Mouse (Mus musculus) adrenal gland, postnatal 4 days (tissue): Measurements from ENCODE around the gene Stoml2. TPM values are rescaled to one million over a fixed set of nuclear protein-coding genes. Genes with fewer than 3 reads are reported as not detected.

Source experiments
- DNase-seq, 2 experiments: peaks; one replicate each; pipeline ENCODE4 v3.0.0; 2021 to 2022; ENCODE audit warnings: low spot score in 2 of 2, mixed read lengths in 2 of 2
- total RNA-seq, 2 experiments: library from RNA; stranded (reverse); gene quantifications; 2 replicates each; pipeline ENCODE4 v1.2.3; 2021

The Stoml2 gene
- total RNA-seq, 2 experiments from 2014 or later: 193 to 202 TPM

DNA sequence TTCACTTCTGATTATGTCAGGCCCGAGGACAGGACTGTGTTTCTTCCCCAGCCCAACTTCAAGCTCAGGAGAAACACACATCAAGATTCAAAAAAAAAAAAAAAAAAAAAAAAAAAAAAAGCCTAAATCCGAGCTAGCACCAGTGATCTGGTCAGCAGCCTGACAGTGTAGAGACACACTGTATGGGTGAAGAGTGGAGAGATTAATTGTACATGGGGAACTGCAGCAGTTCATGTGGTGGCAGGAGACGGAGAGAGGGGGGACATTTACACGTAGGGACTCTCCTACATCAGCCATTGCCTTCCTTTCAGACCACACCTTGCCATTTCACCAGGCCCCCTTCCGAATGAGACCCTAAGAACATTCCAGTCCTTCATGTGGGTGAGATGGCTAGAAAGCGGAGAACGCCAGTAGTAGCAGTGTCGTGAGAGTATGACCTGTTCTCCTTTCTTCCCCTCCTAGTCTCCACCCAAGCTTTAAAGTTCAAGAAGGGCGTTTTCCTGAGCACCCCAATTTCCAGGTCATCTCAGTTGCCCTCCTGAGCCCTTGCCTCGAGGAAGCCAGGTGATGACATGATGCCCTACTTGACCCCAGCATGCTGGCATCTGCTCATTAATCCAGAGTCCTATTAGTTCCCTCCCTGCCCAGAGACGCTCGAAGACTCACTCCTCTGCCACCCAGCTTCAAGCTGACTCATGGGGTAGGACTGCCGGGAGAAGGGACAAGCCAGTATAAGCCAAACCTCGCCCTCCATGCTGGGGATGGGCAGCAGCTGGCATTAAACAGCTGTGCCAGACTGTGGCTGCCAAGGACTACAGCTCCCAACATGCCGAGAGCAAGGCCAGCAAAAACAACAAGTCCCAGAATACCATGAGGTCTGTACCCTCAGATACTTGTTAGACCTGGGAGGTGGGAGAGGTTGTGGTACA lies 7.3 kb upstream of the Stoml2 start:
- DNase-seq: peak in 1 of 2 experiments; percentile 50

DNA sequence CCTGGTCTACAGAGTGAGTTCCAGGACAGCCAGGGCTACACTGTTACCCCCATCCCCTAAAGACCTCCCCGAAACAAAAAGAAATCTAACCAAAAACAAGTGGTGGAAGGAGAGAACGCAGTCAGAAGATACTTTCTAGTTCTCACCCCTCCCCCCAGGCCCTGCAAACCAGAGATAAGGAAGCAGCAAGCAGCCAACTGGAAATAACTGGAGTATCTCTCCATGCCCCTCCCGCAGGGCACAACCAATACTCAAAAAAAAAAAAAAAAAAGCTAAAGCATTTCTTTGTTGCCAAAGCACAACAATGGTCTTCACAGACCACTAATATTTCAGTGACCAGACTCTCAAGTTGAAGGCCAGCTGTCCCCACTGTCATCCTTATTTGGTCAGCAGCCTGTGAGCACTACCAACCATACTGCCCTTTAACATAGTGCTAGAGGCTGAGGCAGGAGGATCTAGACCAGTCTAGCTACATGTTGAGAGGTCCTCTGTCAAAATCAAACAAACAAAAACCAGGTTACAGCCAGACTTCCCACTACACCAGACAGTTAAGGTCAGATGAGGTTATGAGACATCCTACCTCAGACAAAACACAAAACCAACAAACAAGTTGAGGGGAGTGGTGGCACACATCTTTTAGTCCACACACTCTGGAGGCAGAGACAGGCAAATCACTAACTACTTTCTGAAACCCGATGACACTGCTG lies 6.5 kb upstream of the Stoml2 start:
- DNase-seq: no peak

DNA sequence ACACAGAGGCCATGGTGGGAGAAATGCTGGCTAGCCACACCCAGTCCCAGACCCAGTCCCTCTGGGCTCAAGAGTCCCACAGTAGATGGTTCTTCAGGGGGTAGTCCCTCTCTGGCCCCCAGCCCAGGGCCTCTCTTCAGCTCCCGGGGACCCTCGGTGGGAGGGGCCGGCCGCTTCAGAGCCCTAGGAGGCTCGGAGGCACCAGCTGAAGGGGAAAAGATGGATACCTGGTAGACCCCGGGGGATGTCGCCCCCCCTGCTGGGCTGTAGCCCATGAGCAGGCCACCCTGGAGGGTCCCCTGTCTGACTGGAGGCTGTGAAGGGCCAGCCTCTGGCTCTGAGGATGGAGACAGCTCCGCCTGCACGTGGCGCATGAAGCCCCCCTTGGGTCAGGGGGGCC lies 4.8 kb upstream of the Stoml2 start:
- DNase-seq: no peak

- DNase-seq: no peak
These were observed 4.3 kb upstream of the Stoml2 start for GRCm38 (mm10) chr4:43035851-43036250.

- no peak for DNase-seq
These were observed 2.0 kb upstream of the Stoml2 start for GRCm38 (mm10) chr4:43033481-43033880.

DNA sequence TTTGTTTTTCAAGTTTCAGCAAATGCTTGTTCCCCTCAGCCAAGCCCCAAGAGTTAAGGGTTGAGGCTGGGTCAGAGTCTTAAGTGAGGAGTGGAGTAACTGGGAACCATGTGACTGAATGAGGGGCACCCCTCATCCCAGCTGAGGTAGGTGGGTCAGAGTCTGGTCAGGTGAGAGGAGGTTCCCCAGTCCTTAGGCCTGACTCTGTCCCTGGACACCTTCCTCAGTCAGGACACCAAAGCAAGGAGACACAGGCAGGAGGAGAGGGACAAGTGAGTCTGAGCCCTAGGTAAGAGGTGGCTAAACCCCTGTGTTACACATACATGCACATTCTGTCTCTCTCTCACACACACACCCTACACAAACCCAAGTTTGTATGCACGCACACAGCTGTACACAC lies 991 bp upstream of the Stoml2 start:
- no peak for DNase-seq

- no peak for DNase-seq
These were observed 705 bp downstream of the Stoml2 start for GRCm38 (mm10) chr4:43030780-43031230.

- DNase-seq: no peak
These were observed 1.2 kb downstream of the Stoml2 start for GRCm38 (mm10) chr4:43030352-43030751.

- DNase-seq: no peak
These were observed 1.8 kb downstream of the Stoml2 start for GRCm38 (mm10) chr4:43029749-43030148.

DNA sequence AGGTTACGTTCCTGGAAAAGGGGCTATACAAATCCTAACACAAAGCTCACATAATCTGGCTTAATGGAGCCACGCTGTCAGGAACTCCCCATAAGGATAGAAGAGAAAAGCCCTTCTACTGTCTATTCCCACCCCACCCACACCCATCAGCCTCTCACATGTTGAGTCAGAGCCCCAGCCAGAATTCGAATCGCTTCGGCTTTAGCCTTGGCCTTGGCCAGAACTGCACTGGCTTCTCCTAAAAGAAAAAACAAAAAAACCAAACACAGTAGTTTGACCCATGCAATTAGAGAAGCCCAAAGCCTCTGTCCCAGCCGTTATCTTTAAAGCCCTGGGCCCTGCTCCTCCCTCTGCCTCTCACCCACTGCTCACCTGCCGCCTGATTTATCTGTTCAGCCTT lies 2.4 kb downstream of the Stoml2 start:
- no peak for DNase-seq

DNA sequence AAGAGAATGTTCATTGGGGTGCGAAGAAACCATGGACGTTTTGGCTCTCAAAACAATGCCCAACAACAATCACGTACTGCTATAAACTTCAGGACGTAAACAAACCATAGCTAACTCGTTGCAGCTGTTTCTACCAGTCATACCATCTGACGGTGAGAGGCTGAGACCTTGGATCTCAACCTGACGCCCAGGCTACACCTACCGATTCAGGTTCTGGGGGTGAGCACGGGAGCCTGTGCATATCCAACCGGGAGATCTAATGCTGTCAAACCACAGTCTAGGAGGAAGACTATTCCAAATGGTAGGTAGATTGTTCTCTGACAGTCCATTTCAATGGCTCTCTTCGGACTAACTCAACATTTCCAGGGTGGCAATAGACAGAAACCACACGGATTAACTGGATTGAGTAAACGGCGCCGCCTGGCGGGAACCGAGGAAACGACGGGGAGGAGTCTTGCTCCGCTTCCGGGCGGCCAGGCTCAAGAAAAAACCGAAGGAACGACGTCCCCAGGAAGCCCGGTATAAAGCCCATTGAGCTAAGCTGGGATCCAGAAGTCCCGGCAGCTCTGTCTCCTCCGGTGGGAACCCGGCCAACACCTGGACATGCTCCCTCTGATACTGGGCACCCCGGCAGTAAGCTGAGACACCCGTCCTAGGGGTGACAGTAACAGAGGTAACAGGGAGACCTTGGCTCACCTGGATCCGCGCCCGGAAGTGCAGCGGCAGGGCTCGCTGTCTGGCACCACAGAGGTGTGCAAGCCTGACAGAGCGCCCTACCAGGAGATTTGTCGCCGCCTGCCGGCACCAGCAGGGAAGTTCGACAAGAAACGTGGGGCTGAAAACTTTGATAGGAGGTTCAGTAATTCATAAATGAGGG lies 6.2 kb downstream of the Stoml2 start, which contains the start of gene Pigo:
Gene Pigo (minus strand): TSS at position 736 of the 877 bp plus-strand sequence.
- DNase-seq: peak; percentile 93

DNA sequence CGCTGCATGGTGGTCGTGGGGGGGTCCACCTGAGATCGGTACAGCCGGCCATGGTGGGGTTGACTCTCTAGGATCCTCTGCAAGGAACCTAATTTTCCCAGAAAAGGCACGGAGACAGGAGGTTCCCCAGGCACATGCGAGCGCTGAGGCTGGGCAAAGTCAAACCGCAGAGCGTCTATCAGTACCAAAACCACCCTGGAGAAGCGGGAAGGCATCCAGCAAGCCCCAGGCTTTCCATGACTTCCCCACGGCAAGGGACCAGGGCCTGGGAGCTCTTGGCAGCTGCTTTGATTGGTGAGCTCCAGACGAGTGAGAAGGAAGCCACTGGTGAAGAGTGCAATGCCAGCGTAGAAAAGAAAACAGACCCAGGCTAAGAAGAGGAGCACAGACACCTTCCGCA lies 6.8 kb downstream of the Stoml2 start:
- no peak for DNase-seq

GRCm38 (mm10) chr4:43021341-43021740 lies 10.2 kb downstream of the Stoml2 start:
- no peak for DNase-seq

DNA sequence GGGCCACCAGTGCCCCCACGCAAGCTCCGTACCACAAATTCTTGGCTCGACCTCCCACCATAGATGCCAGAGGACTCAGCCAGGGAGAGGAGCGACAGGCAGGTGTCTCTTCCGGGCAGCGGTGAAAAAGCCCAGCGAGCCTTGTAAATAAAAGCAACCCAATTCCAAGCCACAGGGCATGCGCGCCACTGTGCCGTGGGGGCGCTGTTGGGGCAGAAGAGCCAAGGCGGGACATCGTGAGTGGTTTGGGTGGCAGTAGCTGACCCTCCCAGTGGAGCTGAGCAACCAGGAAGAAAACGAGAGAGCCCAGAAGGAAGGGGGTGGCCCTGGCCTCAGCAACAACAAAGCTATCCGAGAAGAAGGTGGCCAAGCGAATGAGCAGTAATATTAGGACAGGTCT lies 10.6 kb downstream of the Stoml2 start:
- DNase-seq: no peak

GRCm38 (mm10) chr4:43019641-43020465 lies 11.7 kb downstream of the Stoml2 start:
- no peak for DNase-seq

- no peak for DNase-seq
These were observed 12.3 kb downstream of the Stoml2 start for GRCm38 (mm10) chr4:43019176-43019575.

GRCm38 (mm10) chr4:43018156-43018555 lies 13.4 kb downstream of the Stoml2 start:
- DNase-seq: no peak

GRCm38 (mm10) chr4:43012091-43012490 lies 19.4 kb downstream of the Stoml2 start:
- no peak for DNase-seq

GRCm38 (mm10) chr4:43010161-43011038 lies 21.1 kb downstream of the Stoml2 start, which contains the start of gene Fancg:
Fancg (minus strand) TSS chr4:43010506.
- DNase-seq: peak; percentile 69 to 70
